Mouse (Mus musculus) neutrophil, adult 5-6 weeks (primary cell): Measurements from ENCODE around the gene Prkn. TPM values are rescaled to one million over a fixed set of nuclear protein-coding genes. Genes with fewer than 3 reads are reported as not detected.

Source experiments
- ATAC-seq: fragments of 151-379, 151-347 bp; 2 replicates; pipeline ENCODE4 v1.8.0; 2017; ENCODE audit warnings: mild to moderate bottlenecking, moderate TSS enrichment; ENCODE audit not compliant: insufficient number of reproducible peaks, poor library complexity, low FRiP score, severe bottlenecking; ENCODE audit errors: extremely low read depth
- total RNA-seq: library from RNA; stranded (forward); fragments of 200-1000 nt; gene quantifications from 2 replicates; pipeline ENCODE4 v1.2.3, GENCODE M21; 2017

Gene Prkn
- total RNA-seq, 1 experiment from 2014 or later = 0.12 TPM

DNA sequence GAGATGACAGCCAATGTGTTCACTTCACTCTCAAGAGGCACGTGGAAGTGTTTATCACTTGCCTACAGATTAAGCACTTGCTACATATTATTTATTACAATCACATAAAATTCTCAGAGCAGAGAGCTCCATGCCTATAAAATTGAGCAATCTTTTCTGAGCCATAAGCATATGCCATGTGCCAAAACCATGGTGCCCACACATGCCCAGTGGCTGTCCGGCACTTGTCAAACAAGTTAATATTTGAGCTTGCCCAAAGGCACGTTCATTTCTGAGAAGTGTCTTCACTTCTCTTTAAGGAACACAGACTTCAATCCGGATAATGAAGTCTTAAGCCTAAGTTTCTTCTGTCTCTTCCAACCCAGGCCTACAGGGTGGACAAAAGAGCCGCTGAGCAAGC is 1210.1 kb downstream of the Prkn start:
- no peak for ATAC-seq

DNA sequence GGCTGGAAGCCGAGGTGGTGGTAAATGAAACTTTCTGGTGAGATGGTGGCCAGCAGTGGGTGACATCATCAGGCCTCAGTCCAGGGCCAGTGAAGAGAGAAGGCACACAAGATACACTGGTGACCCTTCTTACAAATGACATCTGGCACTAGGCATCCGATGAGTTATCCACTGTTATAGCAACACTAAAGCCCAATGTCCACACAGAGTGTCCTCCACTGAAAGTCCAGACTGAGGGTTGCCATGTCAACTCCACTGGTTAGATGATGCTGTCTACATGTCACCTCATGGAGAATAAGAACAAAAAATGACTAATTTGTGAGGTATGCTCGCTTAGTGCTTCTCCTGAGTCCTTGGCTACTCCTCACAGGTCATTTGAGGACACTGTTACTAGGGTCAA is 1210.8 kb downstream of the Prkn start:
- no peak for ATAC-seq

DNA sequence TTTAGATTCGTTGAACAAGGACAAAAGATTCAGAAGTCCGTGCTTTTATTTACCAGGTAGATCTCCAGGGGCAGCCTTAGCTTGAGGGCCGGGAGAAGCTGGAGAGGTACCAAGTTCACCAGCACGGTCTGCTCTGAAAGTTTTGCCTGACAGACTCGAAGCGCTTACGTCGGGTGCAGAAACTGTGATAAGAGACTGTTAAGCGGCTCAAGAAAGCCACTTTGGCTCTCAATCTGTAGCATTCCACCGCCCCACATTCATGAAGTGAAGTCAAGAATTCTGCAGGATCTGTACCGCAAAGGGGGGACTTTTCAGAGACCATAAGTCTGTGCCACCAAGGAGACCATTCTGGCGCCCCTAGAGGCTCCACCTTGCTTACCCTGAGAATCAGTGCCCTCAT is 1212.5 kb downstream of the Prkn start:
- ATAC-seq = no peak

DNA sequence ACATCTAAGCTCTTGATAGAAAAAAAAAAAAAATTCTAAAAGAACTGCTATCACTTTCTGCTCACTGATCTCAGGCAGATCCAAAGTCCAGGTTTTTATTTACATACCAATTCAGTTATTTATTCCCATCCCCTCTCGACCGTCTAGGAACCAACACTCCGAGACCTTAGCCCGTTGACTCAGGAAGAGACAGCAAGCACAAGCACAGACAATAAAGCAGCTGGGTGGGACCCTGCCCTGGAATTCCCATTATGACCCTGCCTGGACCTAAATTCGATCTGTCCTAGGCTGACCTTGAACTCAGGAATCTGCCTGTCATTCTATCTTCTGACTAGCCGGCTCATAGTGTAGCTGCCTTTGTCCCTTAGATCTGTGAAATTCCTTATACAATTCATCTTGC is 1218.9 kb downstream of the Prkn start:
- no peak for ATAC-seq

DNA sequence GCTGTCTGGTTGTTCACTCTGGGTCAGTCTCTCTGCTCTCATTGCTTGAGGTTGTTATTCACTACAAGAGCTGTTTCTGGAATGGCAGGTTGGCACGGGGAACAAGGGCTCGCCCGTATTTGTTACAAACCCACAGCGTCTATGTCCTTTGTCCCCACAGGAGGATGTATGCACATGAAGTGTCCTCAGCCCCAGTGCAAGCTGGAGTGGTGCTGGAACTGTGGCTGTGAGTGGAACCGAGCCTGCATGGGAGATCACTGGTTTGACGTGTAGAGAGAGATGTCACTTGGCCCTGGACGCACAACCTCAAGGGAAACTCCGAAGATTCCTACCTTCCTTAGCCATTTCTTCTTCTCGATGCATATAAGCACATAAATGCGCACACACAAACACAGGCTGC is 1221.2 kb downstream of the Prkn start:
- ATAC-seq = no peak

DNA sequence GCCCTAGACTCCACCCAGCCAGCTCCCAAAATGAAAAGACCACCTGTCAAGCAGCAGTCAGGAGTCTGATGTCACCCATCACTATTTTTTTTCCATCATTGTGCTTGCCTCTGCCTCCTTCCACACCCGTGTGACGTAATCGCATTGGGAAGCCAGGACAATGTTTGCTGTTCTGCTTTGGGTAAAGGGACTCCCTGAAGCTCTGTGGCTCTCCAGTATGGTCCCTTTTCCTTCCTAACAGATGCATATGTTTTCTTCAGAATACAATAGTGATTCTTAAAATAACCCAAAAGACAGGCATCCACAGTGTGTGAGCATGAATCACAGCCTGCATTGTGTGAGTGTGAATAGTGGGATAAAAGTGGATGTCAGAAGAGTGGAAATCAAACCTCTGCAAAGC is 1222.7 kb downstream of the Prkn start:
- ATAC-seq = no peak

DNA sequence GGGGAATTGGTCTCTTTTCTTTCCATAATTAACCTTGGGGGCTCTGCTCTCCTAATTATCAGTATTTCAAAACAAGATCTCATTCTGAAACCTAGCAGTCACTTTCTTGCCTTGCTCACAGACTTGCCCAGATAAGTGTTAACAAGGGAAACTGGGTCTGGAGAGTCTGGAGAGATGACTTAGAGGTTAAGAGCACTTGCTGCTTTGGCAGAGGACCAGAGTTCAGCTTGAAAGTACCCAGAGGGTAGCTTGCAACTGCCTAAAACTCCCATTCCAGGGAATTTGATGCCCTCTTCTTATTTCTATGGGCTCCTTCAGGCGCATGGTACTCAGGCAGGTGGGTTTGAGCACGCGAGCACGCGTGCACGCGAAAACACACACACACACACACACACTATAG is 1223.3 kb downstream of the Prkn start:
- ATAC-seq = no peak

DNA sequence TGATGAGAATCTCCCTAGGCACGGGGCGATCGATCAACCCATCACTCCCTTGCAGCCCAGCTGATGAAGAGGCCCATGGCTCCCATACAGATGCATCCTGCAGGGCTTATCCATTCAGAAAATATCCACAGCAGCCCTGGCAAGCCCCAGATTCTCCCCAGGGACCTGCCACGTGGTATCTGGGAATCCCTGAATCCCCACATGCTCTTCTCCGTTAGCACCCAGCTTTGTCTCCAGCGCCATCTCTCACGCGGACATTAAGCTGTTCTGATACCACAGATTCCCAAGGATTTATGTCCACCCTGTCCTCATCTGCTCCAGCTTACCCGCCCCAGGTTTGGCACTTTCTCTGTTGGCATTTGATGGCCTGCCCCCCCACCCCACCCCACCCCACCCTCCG is 1225.9 kb downstream of the Prkn start:
- ATAC-seq = no peak

DNA sequence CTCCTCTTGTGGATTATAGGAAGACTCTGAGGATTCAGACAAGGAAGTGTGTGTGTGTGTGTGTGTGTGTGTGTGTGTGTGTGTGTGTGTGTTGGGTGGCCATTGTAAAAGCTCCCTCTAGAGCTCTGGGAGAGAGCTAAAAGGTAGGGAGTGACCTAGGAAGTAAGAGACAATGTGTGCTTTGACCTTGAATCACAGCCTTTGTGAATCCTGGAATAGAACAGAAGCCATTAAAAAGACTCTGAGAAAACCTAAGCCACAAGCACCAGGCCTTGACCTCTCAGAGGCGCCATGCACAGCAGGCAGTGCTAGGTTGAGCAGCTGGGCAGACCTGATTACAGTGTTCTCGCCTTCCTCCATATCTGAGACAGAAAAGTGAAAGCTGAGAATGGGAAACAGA is 1236.6 kb downstream of the Prkn start:
- no peak for ATAC-seq

DNA sequence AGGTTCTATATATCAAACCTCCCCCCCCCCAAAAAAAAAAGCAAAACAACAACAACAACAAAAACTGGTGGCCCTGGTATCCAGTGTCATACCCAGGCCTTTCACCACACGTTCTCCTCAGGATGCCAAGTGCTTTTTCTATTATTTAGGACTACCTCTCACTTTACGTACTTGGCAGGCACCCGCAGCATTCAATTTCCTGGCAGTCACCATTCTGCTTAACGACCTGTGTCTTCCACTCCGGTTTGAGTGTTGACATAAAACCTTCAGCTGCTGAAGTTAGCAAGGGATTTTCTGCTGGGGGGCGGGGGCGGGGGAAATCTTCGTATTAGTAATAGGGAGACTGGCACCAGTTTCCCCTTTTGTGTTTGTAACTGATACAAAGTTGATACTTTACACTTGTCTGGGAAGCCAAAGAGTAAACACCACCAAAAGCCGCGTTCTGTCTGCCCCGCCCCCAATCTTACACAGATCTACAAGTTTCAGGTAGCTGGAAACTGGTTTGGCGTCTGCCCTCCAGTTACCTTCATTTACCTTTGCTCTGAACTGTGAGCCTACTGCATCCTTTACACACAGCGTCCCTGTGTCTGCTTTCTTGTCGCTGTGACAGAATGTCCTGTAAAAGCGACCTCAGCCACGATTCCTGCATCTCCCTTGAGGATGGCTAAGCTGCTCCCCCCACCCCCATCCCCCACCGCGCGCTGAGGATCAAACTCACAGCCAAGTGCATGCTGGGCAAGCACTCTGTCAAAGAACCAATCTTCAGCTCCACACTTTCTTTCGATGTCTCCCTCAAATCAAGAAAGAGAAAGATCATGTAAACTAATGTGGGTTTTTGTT is 1240.7 kb downstream of the Prkn start:
- no peak for ATAC-seq

DNA sequence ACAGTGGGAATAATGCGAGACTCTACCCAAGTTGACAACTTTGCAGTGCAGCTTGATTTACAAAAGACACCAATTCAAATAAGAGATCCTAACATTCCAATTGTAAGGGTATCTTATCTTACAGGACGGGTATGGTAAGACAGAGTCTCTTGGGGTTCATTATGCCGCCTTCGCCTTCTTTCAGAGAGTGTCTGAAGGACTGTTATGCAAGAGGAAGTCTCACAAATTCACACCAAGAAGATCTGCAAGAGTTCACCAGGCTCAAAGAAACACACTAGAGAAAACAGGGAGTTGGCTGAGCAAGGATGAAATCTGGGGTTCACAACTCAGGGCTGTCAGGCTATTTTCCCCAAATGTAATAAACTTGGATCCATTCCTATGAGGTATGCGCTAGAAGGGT is 1242.0 kb downstream of the Prkn start:
- no peak for ATAC-seq

DNA sequence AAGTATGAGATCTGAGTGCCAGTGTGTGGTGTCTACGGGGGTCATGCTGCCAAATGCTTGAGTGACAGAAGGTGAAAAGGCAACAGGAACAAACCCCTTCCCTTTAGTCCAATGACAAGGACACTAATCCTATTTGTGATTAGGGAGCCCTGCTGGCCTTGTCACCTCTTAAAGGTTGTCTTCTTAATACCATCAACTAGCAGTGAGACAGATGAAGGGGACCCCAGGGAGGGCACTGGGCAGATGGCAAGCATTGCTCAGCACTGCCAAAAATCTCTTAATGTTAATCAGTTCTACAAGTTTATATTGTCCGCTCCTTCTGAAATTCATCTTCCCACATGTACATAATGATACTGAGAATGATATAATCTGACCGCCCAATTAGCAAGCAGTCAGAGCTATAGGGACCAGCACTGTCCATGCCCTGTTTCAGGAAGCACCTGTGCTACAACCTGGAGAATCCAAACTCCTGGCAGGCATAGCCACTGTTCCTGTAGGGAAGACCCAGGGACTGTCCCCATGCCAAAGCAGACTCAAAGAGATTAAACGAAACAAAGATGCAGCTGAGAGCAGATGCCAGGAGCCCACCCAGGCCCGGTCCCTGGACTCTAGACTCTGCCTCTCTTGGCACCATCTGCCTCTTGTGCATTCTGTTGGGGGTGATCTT is 1250.2 kb downstream of the Prkn start:
- ATAC-seq = no peak

DNA sequence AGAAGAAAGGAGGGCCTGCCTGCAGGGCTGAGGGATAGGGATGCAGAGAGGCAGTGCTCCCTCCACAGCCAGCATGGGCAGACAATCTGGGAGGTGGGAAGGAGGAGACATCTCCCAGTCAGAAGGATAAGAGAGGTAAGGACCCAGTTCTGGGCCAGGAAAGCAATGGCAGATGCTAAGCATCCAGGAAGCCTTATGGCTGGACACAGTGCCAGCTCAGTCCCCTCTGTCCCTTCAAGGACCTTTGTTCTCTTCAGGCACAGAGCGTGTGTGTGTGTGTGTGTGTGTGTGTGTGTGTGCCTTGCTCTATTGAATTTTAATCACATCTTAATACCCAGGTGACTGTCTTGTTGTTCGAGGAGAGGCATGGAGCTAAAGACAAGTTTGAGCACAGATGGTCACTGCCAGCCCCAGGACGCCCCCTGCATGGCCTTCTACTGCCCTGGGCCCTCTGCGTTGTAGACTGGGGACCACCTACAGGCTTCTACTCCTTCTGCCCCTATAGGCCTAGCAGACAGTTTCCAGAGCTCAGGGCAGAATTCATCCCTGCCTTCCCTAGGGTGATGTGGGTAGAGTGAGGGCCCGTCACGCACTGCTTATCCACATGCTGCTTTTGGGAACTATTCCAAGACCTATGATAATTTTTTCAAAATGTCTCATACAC is 1252.8 kb downstream of the Prkn start:
- ATAC-seq = no peak

DNA sequence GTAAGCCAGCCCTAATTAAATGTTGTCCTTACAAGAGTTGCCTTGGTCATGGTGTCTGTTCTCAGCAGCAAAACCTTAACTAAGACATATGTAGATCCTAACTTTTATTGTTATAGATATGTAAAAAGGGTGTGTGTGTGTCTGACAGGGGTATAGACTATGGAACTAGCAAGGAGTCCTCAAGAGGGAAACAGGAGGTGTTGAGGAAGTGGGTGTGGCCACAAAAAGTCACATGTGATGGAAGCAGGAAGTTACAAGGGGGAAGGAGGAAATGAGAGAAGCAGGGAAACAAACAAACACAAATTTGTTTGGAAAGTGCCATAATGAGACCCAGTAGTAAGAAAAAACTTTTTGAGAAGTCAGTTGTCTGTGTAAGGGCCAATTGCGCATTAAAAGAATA is 1253.8 kb downstream of the Prkn start:
- no peak for ATAC-seq

DNA sequence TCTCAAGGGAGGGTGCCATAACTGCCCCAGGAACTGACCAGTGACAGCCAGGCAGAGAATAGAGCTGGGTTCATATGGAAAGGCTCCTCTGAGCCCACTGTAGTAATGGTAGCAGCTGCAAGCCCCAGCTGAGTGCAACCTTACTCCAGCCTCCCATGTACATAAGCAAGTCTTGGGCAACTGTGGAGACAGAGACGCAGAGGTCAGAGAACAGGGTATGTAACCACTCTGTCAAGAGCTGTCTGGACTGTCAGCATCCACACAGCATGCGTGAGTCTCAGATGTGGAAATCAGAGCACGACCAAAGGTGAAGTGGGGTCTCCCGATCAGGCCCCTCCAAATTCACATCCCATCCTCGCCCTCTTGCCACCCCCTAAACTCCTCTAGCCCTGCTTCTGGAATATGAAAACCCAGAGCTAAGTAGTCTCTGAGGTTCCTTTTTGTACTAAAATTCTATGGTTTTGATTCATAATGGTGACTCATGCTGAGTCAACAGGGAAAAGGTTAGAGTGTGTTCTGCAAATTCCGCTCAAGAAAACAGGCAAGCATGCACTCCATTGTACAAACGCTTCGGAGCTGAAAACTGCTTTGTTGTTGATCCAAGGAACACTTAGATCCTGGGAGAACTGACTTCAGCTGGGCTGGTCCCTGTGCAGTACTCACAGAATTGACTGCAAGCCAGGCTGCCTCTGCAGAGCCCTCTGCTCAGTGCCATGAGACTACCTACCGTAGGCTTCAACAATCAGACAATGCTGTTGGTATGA is 1254.8 kb downstream of the Prkn start:
- no peak for ATAC-seq

DNA sequence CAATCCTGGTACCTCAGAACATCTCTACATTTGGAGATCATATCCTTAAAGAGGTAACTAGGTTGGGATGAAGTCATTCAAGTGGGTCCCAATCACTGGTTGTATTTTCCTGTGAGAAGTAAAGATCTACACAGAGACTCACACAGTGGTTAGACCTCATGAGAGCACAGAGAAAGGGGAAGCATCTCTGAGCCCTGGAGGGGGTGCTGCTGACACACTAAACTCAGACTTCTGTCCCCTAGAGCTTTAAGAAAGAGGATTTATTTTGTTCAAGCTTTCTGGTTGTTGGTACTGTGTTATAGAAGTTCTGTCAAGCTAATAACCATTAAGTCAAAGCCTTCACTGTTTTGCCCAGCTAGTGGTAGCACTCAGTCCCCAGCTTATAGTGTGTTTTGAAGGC is 1259.2 kb downstream of the Prkn start:
- no peak for ATAC-seq

DNA sequence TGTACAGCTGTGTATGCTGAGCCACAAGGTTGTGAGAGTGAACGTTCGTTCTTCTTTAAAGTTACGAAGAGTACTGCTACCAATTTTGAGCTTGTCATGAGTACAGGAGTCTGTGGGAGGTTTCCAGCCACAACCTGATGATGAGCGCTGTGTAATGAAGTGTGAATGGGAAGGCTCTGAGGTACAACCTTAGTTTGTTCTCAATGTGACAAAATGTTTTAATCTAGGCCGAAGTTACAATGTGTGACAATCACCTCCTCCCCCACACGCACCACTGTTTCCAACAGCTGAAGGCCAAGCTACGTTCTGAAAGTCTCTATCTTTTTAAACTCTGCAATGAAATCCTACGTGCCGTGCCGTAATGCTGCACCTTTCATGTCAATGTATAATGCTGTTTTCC is 1262.1 kb downstream of the Prkn start:
- no peak for ATAC-seq

DNA sequence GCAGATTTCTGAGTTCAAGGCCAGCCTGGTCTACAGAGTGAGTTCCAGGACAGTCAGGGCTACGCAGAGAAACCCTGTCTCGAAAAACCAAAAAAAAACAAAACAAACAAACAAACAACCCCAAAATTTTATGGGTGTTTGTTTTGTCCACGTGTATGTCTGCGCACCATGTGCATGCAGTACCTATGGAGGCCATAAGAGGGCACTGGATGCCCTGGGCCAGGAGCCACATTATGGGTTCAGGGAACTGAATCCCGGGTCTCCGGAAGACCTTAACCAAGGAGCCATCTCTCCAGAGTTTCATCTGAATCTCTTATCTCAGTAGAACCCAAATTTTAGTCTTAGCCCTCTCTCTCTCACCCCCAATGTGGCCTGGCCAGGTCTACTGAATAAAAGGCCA is 1263.6 kb downstream of the Prkn start:
- no peak for ATAC-seq

DNA sequence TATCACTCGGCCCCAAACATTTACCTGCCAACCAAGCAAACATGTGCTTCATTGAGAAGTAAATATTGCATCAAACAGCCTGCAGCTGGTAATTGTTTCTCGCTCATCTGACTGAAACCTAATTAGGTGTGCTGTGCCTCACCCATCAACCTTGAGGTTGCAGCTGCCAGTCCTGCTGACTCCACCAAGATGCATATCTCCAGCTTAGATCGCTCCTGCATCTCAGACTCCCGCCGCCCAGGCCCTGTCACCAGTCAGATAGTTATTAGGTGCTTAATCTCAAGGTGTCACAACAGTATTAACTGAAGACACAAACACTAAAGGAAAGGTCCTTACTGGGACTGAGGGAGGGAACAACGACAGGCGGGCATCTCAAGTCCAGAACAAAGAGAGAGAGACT is 1264.1 kb downstream of the Prkn start:
- no peak for ATAC-seq
